Mouse (Mus musculus): Measurements from ENCODE around the gene March6. TPM values are rescaled to one million over a fixed set of nuclear protein-coding genes. Genes with fewer than 3 reads are reported as not detected.
A peak's percentile ranks its signal among the peaks of the same experiment; 100 is the strongest.

March6 gene
- polyA plus RNA-seq (2012; rRNA removed), result 14.2 and 23.8 TPM in 2 replicates

DNA sequence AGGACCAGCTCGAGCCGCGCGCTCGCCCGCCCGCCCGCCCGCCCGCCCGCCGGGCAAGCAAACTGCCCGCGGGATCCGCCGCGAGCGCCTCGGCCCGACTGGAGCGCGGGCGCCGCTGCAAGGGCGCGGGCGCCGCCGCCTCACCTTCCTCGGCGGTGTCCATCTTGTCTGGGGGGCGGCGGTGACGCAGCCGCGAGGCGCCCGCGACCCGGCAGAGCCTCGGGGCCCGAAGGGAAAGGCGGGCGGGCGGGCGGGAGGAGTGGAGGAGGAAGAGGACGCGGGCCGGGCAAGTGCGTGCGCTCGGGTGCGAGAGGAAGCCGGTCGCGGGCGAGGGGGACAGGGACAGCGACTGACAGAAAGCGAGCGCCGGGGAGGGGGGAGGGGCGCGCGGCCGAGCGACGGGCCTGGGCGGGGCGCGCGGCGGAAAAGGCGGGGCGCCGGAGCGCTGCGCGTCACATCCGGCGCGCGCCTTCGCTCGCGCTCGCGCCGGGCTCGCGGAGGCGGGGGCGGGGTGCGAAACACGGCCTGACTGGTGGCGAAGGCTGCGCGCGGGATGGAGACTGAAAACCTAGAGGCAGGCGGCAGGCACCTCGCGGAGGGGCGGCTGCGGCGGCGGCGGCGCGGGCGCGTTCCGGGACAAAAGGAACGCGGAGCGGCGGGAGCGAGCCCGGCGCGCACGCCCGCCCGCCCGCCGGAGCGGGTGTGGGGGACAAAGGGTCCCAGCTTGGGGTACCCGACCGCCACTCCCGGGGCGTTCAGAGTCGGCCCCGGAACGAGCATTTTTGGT is at the start of gene March6:
Gene March6 (minus strand): TSS at position 395 of the 787 bp plus-strand sequence.
- Histone ChIP-seq H3K4me3 (replicated peaks; ENCODE audit: extremely low read depth, low read depth, low read length) (peak within 1 kb of the TSS; percentile 100), H3K4me1 (ENCODE audit: control insufficient read depth, insufficient read depth, low read length) (peaks cover 4% of the 10 kb centered on the region; the same call in 1 of the 2 replicates)
- WGBS, result under 1% methylated on average over 121 of the region's 132 CpGs
- peak; percentile 79 for DNase-seq
- TF ChIP-seq CTCF (IDR thresholded peaks at IDR 0.05; ENCODE audit: insufficient read depth, low read length) (no peak), POLR2A (IDR thresholded peaks at IDR 0.05; ENCODE audit: borderline replicate concordance, extremely low read depth, low read depth, low read length) (peak; percentile 67; the same call in 1 of the 2 replicates)

DNA sequence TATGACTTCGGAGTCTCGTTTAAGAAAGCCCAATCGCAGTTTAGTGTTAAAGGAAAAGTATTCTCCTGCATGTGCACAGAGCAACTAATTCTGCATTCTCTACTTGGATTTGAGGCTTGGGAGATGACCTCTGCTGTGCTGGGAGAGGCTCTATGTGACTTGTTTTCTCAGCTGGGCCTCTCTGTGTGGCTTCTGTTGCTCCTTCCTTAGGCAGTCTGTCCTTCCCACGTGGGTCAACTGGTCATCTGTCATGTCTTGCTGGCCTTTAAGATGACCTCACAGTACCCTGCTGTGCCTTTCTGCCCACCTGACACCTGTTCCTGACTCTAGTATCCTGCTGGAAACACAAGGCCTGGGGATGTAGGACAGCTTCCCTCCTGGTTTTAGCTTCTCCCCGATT is 45.2 kb upstream of the March6 start:
- TF ChIP-seq POLR2A (IDR thresholded peaks at IDR 0.05; ENCODE audit: borderline replicate concordance, extremely low read depth, low read depth, low read length), result no peak
- no peak for TF ChIP-seq CTCF (IDR thresholded peaks at IDR 0.05; ENCODE audit: insufficient read depth, low read length)
- H3K4me3 ChIP-seq (replicated peaks; ENCODE audit: extremely low read depth, low read depth, low read length), result no peak overlapping the region
- 74% methylated on average over 5 of the region's 5 CpGs for WGBS
- no peaks in the 10 kb centered on the region; the same call in 1 of the 2 replicates for H3K4me1 ChIP-seq (ENCODE audit: control insufficient read depth, insufficient read depth, low read length)
- DNase-seq, result no peak

DNA sequence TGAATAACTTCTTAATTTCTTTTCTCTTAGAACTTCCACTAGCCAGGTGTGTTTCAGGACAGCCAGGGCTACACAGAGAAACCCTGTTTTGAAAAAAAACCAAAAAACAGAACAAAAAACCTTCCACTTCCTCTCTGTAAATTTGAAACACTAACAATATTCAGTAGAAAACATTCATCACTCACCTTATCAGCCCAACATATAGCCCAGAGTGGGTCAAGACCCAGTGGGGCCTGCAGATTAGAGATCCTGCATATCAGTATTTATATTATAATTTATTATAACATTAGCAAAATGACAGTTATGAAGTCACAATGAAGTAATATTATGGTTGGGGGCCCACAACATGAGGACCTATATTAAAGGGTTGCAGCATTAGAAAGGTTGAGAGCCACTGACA is 42.8 kb upstream of the March6 start:
- no peak for DNase-seq
- Histone ChIP-seq H3K4me1 (ENCODE audit: control insufficient read depth, insufficient read depth, low read length) (peaks cover 2% of the 10 kb centered on the region; the same call in 1 of the 2 replicates), H3K4me3 (replicated peaks; ENCODE audit: extremely low read depth, low read depth, low read length) (no peak overlapping the region)
- no peak for TF ChIP-seq POLR2A (IDR thresholded peaks at IDR 0.05; ENCODE audit: borderline replicate concordance, extremely low read depth, low read depth, low read length)
- no peak for TF ChIP-seq CTCF (IDR thresholded peaks at IDR 0.05; ENCODE audit: insufficient read depth, low read length)

DNA sequence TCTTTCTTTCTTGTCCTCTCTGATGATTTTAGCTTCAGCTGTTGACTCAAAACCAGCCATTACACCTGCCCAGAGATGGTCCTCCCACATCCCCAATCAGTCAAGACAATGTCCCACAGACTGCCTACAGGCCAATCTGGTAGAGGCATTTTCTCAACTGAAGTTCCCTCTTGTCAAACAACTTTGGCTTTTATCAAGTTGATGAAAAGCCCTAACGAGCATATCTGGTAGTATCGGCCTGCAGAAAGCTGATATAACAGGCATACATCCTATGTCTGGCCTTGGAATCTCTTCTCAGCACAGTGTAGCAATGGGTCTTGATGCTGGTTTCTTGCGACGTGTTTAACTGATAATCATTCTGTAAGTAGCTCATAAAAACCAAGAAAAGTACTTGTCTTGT is 42.4 kb upstream of the March6 start:
- 85% methylated on average over 4 of the region's 4 CpGs for WGBS
- Histone ChIP-seq H3K4me1 (ENCODE audit: control insufficient read depth, insufficient read depth, low read length) (peaks cover 4% of the 10 kb centered on the region), H3K4me3 (replicated peaks; ENCODE audit: extremely low read depth, low read depth, low read length) (no peak overlapping the region)
- TF ChIP-seq CTCF (IDR thresholded peaks at IDR 0.05; ENCODE audit: insufficient read depth, low read length) (no peak), POLR2A (IDR thresholded peaks at IDR 0.05; ENCODE audit: borderline replicate concordance, extremely low read depth, low read depth, low read length) (no peak)
- DNase-seq, result no peak

DNA sequence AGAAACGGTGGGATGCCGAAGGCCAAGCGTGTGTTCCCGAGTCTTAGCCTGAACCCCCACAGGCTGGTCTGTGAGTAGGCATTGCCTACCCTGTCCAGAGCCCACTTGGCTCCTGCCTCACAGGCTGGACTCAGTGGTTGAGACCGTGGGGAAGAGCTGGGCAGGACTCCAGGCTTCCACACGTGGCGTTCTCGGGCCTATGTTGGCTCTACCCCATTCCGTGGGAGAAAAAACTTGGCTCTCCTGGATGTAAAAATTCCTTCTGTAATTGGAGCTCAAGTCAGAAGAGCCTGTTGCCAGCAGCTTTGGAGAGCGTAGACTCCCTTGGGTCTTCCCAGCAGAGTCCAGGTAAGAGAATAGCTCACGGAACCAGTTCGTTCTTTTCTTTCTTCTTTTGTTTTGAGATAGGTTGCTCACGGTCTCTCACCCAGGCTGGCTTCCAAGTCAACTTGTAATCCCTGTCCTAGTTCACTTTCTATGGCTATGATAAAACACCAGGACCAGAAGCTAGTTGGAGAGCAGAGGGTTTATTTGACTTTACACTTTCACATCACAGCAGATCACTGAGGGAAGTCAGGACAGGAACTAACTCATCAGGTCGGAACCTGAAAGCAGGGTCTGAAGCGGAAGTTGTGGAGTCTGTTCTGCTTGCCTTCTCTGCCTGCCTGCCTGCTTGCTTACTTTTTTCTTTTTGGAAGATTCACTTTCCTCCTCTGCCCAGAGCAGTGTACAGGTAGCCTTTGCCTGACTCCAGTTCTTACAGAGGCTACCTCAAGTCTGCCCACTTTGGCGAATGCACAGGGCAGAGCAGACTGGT is 41.3 kb upstream of the March6 start:
- TF ChIP-seq CTCF (IDR thresholded peaks at IDR 0.05; ENCODE audit: insufficient read depth, low read length) (no peak), POLR2A (IDR thresholded peaks at IDR 0.05; ENCODE audit: borderline replicate concordance, extremely low read depth, low read depth, low read length) (no peak)
- 72% methylated on average over 16 of the region's 16 CpGs for WGBS

DNA sequence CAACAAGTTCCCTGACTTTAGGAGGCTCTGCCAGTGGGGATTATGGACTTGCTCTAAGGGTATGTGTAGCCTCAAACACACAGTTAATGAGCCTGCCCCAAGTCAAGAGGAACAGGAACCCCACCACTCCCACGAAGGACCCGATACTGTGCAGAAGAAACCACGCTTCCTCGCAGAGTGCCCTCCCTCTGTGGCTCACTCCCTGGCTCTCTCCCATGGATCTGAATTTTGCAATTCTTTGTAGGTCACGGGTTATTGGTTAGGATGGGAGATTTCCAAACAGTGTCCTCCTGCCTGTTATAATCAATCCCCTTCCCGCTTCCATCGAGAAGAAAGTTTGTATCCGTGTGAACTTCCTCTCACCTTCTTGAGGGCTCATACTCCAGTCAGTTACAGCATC is 40.1 kb upstream of the March6 start:
- no peak for DNase-seq
- H3K4me1 ChIP-seq (ENCODE audit: control insufficient read depth, insufficient read depth, low read length), result peaks cover 6% of the 10 kb centered on the region
- TF ChIP-seq POLR2A (IDR thresholded peaks at IDR 0.05; ENCODE audit: borderline replicate concordance, extremely low read depth, low read depth, low read length), result no peak
- no peak for TF ChIP-seq CTCF (IDR thresholded peaks at IDR 0.05; ENCODE audit: insufficient read depth, low read length)
- 72% methylated on average over 8 of the region's 8 CpGs for WGBS
- no peak overlapping the region for H3K4me3 ChIP-seq (replicated peaks; ENCODE audit: extremely low read depth, low read depth, low read length)

More for the DNA sequence above, 41.3 kb upstream of the March6 start:
- Histone ChIP-seq H3K4me3 (replicated peaks; ENCODE audit: extremely low read depth, low read depth, low read length) (no peak overlapping the region), H3K4me1 (ENCODE audit: control insufficient read depth, insufficient read depth, low read length) (peaks cover 6% of the 10 kb centered on the region)
- DNase-seq, result no peak

DNA sequence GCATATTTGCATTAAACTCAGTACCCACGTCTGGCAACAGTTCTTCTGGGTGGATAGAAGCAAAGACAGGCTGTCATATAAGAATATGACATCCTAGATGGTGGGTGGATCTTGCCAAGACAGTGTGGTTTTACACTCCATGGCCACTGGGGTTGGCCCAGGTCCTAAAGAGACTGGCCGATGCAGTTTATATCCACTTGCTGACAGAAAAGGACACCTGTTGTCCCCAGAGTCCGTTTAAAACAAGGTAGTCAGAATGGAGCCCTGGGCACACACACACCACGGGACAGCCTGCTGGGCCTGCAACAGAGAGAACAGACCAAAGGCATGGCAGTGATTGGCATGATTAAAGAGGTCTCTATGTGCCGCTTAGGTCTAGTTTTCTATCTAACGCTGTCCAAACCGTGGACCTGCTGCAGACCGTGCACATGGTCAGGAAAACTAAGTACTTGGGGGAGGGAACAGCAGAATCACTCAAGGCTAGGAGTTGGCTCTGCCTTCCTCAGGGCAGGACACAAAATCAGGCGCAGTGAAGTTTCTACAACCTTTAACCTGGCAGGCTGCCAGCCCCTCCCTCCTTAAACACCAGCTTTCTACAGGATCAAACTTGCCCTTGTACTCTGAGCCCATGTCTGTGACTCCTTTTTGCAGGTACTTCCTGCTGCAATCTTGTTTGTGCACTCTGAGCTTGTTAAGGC is 38.6 kb upstream of the March6 start:
- no peak for TF ChIP-seq POLR2A (IDR thresholded peaks at IDR 0.05; ENCODE audit: borderline replicate concordance, extremely low read depth, low read depth, low read length)
- TF ChIP-seq CTCF (IDR thresholded peaks at IDR 0.05; ENCODE audit: insufficient read depth, low read length), result no peak
- Histone ChIP-seq H3K4me3 (replicated peaks; ENCODE audit: extremely low read depth, low read depth, low read length) (no peak overlapping the region), H3K4me1 (ENCODE audit: control insufficient read depth, insufficient read depth, low read length) (peaks cover 6% of the 10 kb centered on the region)
- WGBS, result 52% methylated on average over 9 of the region's 9 CpGs
- no peak for DNase-seq

DNA sequence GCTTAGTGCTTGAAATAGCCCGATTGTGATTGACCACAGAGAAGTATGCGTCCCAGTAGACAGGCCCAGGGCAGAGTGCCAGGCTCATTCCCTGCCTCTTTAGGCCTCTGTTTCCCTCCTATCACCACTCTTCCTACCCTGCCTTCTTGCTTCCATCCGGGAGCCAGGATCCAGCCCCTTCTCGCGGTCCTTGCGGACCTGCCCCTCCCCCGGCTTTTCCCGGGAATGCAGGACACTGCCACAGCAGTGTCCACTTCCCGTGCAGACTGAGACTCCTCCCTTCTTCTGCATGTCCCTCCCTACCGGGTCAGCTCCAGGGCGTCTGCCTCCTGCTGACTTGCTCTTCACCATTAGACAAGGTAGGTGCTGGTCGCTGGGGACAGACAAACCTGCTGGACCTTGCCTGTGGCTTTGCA is 37.7 kb upstream of the March6 start:
- WGBS, result 16% methylated on average over 12 of the region's 12 CpGs
- H3K4me1 ChIP-seq (ENCODE audit: control insufficient read depth, insufficient read depth, low read length), result peaks cover 6% of the 10 kb centered on the region
- peak; percentile 38 for DNase-seq
- H3K4me3 ChIP-seq (replicated peaks; ENCODE audit: extremely low read depth, low read depth, low read length), result peak overlapping the region; percentile 63
- peak; percentile 42; the same call in 1 of the 2 replicates for TF ChIP-seq POLR2A (IDR thresholded peaks at IDR 0.05; ENCODE audit: borderline replicate concordance, extremely low read depth, low read depth, low read length)
- no peak for TF ChIP-seq CTCF (IDR thresholded peaks at IDR 0.05; ENCODE audit: insufficient read depth, low read length)

DNA sequence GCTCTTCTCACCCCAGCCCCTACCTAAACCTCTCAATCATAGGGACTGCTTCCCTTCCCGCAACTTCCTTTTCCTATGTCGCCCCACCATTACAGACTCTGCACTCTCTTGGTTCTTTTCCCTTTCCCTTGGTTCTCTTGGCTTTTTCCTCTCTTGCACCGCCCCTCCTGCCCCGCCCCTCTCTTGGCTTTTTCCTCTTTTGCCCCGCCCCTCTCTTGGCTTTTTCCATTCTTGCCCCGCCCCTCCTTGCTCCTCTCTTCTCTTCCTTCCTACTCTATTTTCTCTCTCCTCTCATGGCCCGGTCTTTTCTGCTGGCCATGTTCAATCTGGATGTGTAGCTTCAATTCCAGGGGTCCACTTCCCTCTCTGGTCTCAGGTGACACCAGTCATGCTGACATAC is 36.6 kb upstream of the March6 start:
- Histone ChIP-seq H3K4me1 (ENCODE audit: control insufficient read depth, insufficient read depth, low read length) (peaks cover 6% of the 10 kb centered on the region), H3K4me3 (replicated peaks; ENCODE audit: extremely low read depth, low read depth, low read length) (no peak overlapping the region)
- TF ChIP-seq POLR2A (IDR thresholded peaks at IDR 0.05; ENCODE audit: borderline replicate concordance, extremely low read depth, low read depth, low read length) (no peak), CTCF (IDR thresholded peaks at IDR 0.05; ENCODE audit: insufficient read depth, low read length) (no peak)
- WGBS, result 81% methylated on average over 5 of the region's 7 CpGs
- no peak for DNase-seq

Measured in lung, adult 2 months (tissue).